Mouse (Mus musculus) R1 (cell line): ENCODE data around the gene Dph2.

ENCODE experiments used
- DNase-seq: peaks from one replicate; pipeline ENCODE4 v3.0.0-alpha.2; 2018; ENCODE audit warnings: low read depth, low spot score

Gene Dph2

GRCm38 (mm10) chr4:117912131-117912561 lies 20.3 kb upstream of the Dph2 start:
- no peak for DNase-seq

GRCm38 (mm10) chr4:117908834-117909453 lies 17.1 kb upstream of the Dph2 start:
- DNase-seq: no peak

DNA sequence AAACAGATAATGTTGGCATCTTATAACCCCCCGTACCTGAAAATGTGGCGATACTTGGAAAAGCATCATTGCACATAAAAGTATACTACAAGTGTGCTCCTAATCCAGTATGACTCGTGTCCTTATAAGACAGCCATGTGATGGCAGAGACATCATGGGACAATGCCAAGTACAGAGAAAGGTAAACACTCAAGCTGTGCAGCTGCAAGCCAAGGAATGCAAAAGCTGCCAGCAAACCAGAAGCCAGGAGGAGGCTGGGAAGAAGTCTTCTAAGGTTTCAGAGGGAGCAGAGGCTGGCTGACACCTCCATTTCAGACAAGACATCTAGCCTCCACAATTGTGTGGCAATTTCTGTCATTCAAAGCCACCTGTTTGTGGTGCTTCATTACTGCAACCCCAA lies 14.4 kb upstream of the Dph2 start:
- DNase-seq: no peak

- DNase-seq: no peak
Observed at GRCm38 (mm10) chr4:117904761-117905160, 12.9 kb upstream of the Dph2 start.

GRCm38 (mm10) chr4:117904094-117904493 lies 12.3 kb upstream of the Dph2 start:
- no peak for DNase-seq

- no peak for DNase-seq
Observed at GRCm38 (mm10) chr4:117898111-117898510, 6.3 kb upstream of the Dph2 start.

DNA sequence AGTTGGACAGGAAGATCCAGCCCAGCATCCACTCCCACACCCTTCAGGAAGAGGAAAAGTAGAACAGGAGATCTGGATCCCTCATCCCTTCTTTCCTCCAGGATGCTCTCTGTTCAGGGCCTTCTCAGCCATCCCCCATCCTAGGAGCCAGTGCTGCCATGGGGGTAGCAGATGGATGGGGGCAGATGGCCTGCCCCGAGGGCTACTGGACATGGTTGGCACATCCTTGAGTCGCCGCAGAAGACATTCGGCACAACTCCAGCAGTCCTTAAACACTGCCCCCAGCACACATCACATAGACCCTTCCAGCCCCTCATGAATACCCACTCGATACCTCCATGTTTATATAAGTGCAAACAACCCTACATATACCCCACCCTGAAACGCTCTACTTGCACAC lies 4.2 kb upstream of the Dph2 start:
- DNase-seq: no peak

DNA sequence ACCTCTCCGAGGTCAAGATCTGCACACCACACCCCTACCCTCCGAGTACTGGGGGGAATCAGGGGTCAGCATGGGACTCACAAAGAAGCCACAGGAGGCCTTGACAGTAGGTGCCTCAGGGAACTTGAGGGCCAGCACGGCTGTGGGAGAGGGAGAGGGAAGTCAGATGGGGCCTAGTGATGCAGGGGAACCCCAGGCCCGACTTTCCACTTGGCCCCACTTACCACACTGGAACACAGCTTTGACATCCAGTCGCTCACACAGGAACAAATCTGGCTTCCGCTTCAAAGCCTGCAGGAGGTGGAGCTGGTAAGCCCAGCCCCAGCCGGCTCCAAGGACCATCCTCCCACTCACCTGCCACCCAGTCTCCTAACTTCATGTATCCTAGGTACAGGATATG lies 3.5 kb upstream of the Dph2 start:
- no peak for DNase-seq

DNA sequence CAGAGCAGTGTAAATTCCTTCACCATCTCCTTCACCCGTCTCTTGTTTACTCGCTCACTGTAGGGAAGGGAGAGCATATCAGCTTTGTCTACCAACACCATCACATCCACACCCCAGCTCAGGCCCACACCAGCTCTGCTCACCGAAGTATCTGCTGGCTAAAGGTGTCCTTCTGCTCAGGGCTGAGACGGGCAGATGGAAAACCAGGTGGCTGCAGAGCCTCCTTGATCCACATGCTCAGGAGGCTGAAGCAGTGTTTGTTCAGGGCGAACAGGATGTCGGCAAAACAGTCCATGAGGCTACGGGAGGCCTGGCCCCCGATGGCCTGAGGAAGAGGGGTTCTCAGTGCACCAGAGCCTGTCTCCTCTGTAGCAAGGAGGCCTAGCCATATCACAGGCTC lies 2.8 kb upstream of the Dph2 start:
- no peak for DNase-seq

DNA sequence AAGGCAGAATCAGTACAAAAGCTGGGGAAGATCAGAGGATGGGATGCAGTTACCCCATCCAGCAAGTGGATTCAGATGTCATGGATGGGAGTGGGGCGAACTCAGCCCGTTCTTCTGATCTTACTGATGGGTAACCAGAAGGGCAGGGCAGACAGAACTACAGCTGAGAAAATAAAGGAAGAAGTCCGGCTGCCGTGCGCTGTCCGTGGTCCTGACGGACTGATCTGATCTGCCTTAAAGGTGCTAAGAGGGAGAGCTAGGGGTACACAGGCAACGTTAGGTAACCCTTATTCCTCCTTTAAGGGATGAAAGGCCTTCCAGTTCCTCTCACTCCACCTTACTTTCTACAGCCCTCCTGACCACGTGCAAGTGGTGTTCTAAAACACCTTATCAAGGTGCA lies 1.5 kb upstream of the Dph2 start:
- peak; percentile 66 for DNase-seq

DNA sequence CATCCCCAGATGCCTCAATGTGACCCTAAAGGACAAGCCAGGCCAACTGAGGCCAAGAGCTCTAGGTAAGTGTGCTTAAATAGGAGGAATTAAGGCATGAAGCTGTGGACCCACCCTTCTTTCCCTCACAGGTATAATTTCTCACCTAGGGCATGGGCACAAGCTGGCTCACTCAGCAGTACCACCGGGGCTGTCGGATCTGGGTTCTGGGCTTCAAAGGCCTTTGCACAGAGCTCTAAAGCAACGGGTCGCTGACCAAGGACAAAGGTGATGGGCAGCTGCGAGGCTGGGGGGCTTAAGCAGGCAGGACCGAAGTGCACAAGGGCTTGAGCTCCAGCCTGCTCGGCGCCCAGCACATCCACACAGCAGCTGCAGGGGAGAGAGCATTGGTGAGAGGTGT lies 1.1 kb downstream of the Dph2 start:
- DNase-seq: no peak

GRCm38 (mm10) chr4:117890031-117890430 lies 1.8 kb downstream of the Dph2 start:
- no peak for DNase-seq

- DNase-seq: no peak
Observed at GRCm38 (mm10) chr4:117889471-117889870, 2.4 kb downstream of the Dph2 start.

- DNase-seq: no peak
Observed at GRCm38 (mm10) chr4:117887920-117888319, 3.9 kb downstream of the Dph2 start.

- peak; percentile 91 for DNase-seq
Observed at GRCm38 (mm10) chr4:117887133-117887532, 4.7 kb downstream of the Dph2 start, which contains the start of gene Atp6v0b. Gene Atp6v0b, minus strand, starts transcription at chr4:117887333.

DNA sequence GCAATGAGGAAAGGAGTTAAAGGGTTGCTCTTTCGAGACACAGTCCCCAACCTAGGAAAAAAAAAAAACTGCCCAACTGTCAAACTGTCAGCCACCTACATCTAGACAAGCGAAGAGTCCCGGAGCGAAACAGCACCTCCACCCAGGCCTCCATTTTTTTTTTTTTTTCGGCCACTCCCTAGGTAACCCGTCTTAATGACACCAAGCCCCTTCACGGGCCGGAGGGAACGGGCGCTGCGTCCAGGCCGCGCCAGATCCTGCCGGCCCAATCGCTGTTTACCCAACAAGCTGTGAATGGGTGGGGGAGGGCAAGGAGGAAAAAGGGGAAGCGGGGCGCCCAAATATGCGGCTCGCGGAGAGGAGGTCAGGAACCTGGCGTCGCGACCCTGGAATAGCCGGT lies 5.2 kb downstream of the Dph2 start:
- peak; percentile 54 for DNase-seq

- no peak for DNase-seq
Observed at GRCm38 (mm10) chr4:117885994-117886393, 5.8 kb downstream of the Dph2 start.

GRCm38 (mm10) chr4:117885093-117885492 lies 6.7 kb downstream of the Dph2 start:
- DNase-seq: no peak

- DNase-seq: no peak
Observed at GRCm38 (mm10) chr4:117884146-117884545, 7.7 kb downstream of the Dph2 start.

DNA sequence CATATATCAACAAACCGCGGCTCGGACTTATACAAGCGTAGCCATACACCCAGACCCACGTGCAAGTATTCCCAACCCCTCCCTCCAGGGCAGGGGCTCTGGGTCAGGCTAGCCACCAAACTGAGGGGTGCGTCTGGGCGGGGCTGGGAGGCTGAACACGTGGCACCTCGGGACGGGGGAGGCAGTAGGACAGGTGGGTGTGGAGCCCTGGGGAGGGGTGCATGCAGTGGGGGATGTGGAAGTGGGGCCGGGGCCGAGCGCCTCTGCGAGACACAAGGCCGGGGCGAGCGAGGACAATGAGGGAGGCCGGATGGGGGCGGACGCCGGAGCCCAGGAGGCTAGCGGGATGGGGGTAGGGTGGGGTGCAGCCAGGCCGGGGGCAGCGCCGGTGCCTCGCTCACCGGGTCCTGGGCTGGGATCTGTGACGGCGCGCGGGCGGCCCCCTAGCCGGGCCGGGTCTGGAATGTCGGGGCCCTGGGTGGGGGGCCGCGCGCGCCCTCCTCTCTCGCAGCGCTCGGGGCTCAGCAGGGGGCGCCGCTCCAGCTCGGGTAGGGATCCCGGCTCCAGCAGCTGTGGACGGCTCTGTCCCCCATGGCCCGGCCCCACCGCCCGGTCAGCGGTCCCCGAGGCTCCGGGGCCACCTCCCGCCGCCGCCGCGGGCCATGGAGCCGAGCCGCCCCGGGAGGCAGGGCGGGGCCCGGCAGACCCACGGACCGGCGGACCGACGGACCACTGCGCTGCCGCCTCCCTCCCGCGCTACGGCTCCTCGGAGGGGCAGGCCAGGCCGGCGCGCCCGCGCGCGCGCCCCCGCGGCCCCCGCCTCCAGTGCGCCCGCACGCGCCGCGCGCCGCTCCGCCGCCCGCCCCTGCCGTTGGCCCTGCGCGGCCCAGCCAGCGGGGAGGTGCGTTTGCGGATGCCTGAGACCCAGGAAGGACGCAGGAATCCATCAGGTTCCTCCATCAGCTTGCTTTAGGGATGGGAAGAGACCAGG lies 8.8 kb downstream of the Dph2 start, which contains the start of gene B4galt2:
Gene B4galt2, minus strand, starts transcription at position 787 of the 991 bp plus-strand sequence.
- peak; percentile 72 for DNase-seq

DNA sequence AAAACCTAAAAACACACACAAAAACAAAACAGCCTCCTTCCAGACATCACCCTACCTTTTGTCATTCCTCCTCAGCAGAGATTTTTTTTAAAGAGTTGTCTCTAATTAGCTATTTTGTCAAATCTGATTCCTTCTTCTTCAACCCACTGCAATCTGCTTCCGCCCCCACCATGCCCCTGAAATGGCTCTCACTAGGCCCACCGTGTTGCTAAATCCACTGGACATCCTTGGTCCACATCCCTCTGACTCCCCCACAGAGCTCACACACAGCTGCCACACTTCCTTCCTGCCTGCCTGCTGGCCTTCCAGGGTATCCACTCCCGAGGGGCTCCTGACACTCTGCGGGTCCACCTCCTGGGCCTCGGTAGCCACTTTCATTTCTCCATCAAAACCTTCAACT lies 13.1 kb downstream of the Dph2 start:
- DNase-seq: no peak

DNA sequence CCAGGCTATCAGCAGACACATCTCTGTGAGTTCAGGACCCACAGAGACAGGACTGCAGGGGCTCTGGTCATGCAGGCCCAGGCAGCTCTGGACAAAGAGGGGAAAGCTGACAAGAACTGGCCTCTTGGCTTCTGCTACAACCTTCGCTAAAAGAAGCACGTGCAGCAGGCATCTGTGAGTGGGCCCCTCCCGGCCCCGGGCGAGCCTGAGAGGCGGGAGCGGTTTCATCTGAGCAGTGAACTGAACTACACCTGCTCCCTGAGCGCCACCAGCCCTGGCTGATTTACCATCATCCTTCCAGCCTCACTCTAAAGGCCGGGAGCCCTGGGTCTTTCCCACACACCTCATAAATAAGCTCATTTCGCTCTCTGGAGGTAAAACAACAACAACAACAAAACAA lies 13.5 kb downstream of the Dph2 start:
- no peak for DNase-seq

- DNase-seq: no peak
Observed at GRCm38 (mm10) chr4:117873615-117874014, 18.2 kb downstream of the Dph2 start.
